Mouse (Mus musculus) bone marrow, adult 2 months (tissue): ENCODE measurements at regions not wholly inside any gene's neighbourhood (a gene's known extent, or its start where the extent isn't known, plus 50 kb on each side); places are given as distances from the start of the nearest gene placed in this dataset.

Experiments used
- H3K27ac ChIP-seq: fragments of 200-500 bp; 2 replicates; pipeline ENCODE4 v1.5.1; 2012; ENCODE audit warnings: low read depth, mild to moderate bottlenecking, control low read depth, inconsistent platforms, low read length; ENCODE audit not compliant: control insufficient read depth, poor library complexity, insufficient read depth
- H3K4me1 ChIP-seq: fragments of 200-500 bp; 2 replicates; pipeline ENCODE4 v1.6.1; 2011; ENCODE audit warnings: low read length; ENCODE audit not compliant: control insufficient read depth, insufficient read depth
- H3K4me3 ChIP-seq: fragments of 200-500 bp; replicated peaks from 2 replicates; pipeline ENCODE3; 2011; ENCODE audit warnings: mild to moderate bottlenecking, low read depth, low read length, control low read depth; ENCODE audit not compliant: control insufficient read depth
- CTCF ChIP-seq: fragments of 200-500 bp; IDR thresholded peaks from 2 replicates; pipeline ENCODE4 v1.5.1; 2011; ENCODE audit warnings: low read length, control low read depth; ENCODE audit not compliant: control insufficient read depth, insufficient read depth
- POLR2A ChIP-seq: fragments of 200-500 bp; IDR thresholded peaks from 2 replicates; pipeline ENCODE4 v1.6.1; 2011; ENCODE audit warnings: low read depth, mild to moderate bottlenecking, control low read depth, low read length, borderline replicate concordance; ENCODE audit not compliant: control insufficient read depth
- WGBS: fragments of 180-500 bp; shearing (Covaris S2); methylation state at CpG from one replicate; pipeline ENCODE4 v1.1.7; 2018; 5-methylcytosine and 5-hydroxymethylcytosine counted together

GRCm38 (mm10) chr8:115856816-115857215, 149.2 kb upstream of the Maf start:
- no peaks in the 10 kb centered on the region for H3K4me1 ChIP-seq
- 85% methylated on average over 10 of the region's 10 CpGs for WGBS
- TF ChIP-seq CTCF (no peak), POLR2A (no peak)
- H3K4me3 ChIP-seq = no peak overlapping the region
- no peak overlapping the region for H3K27ac ChIP-seq

GRCm38 (mm10) chr8:115855934-115856629, 148.5 kb upstream of the Maf start:
- TF ChIP-seq CTCF (no peak), POLR2A (no peak)
- Histone ChIP-seq H3K27ac (no peak overlapping the region), H3K4me1 (no peaks in the 10 kb centered on the region), H3K4me3 (no peak overlapping the region)
- WGBS = 76% methylated on average over 8 of the region's 8 CpGs

DNA sequence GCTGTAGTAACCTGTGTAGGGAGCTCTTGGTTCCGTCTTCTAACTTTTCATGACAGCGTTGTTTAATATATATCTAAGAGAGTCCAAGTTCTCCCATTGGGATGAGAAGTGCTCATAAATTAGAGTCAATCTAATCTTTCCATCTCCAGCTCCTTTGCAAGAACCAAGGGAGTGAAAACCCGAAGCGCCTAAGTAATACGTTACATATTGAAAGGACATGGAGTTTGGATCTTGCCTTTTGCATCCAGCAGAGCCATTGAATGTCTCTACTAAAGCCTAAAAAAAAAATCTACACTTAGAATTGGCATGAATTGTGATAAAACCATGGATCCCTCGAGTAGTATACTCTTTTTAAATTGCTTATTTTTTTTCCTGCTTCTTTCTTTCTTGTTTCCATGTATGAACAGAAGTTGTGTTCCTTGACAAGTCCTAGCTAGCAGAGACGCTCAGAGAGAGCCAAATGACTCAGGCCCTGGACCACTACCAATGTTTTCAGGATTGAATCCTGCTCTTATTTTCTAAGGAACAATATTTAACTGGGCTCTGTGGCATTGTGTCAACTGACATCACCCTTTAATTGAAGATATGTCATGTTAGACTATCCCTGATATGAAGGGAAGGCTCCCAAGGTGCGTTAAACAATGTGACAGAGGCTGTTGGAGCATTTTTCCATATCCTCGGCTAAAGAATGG, 146.8 kb upstream of the Maf start:
- no peak overlapping the region for H3K4me3 ChIP-seq
- TF ChIP-seq POLR2A = no peak
- TF ChIP-seq CTCF = no peak
- H3K27ac ChIP-seq = no peak overlapping the region
- WGBS = 80% methylated on average over 9 of the region's 9 CpGs
- H3K4me1 ChIP-seq = no peaks in the 10 kb centered on the region

GRCm38 (mm10) chr8:115850552-115850951, 143.0 kb upstream of the Maf start:
- no peak for TF ChIP-seq CTCF
- TF ChIP-seq POLR2A = no peak
- Histone ChIP-seq H3K4me3 (no peak overlapping the region), H3K27ac (no peak overlapping the region), H3K4me1 (no peaks in the 10 kb centered on the region)
- 75% methylated on average over 1 of the region's 1 CpGs for WGBS

DNA sequence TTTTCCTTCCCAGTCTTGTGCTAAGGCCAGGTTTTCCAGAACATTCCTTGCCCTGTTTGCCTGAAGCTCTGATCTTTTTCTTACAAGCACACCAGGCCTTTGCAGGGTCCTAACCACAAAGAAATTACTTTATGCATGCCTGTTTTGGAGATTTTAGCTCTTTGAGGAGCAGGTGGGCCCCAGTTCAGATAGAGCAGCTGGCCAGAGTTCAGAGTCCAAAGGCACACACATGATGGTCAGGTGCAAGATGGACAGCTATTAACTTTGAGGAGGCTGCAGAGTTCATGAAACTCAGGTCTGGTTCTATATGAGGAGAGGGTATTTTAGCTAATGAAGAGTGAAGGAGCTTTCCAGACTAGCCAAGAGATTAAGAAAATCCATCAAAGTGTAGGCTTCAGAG, 125.8 kb upstream of the Maf start:
- TF ChIP-seq CTCF = no peak
- TF ChIP-seq POLR2A = no peak
- Histone ChIP-seq H3K4me3 (no peak overlapping the region), H3K4me1 (no peaks in the 10 kb centered on the region; the same call in 1 of the 2 replicates), H3K27ac (no peak overlapping the region)

DNA sequence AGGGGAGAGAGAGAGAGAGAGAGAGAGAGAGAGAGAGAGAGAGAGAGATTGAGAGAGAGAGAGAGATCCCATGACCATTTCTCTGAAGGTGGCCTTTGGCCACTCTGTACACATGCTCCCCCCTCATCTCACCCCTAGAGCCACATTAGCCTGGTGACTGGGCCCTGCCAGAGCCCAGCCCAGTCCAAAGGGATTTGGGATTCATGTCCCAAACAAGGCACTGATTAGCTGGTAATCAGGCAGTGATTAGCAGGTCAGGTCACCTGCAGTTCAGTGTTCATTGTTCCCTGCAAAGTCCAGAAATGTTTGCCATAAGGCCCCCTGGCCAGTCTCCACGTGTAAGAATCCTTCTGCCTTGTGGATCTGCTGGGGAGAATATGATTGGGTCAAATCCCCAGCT, 124.1 kb upstream of the Maf start:
- no peak for TF ChIP-seq CTCF
- no peak for TF ChIP-seq POLR2A

DNA sequence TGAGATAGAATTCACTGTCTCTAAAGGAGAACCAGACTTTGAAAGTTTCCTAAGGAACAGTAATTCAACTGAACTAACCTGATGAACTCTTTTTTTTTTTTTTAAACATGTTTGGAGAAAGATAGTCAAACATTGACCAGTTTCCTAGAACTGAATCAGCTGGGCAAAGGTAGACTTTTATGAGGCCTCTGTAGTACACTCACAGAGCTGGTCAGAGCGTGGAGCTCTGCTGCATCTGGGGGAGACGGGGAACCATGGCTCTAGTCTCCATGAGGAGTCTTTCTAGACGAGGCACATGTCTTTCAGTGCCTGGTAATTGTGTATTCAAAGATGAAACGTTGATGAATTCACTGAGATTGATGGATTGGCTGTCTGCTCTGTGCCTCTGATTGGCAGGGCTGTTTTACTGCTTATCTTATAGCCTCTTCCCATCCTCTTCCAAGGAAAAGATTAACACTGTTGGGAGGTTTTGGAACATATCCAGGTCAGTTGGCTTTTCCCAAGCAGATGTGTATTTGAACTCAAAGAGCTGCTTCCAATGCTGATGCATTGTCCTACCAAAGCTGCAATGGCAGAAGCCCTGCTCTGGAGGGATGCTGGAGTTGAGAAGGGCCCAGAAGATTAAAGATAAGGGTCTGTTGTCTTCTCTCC, 122.5 kb upstream of the Maf start:
- 65% methylated on average over 4 of the region's 4 CpGs for WGBS
- H3K4me1 ChIP-seq = no peaks in the 10 kb centered on the region
- H3K27ac ChIP-seq = no peak overlapping the region
- no peak overlapping the region for H3K4me3 ChIP-seq
- TF ChIP-seq POLR2A (no peak), CTCF (no peak)

More for the DNA sequence above, 124.1 kb upstream of the Maf start:
- Histone ChIP-seq H3K4me3 (no peak overlapping the region), H3K27ac (no peak overlapping the region), H3K4me1 (no peaks in the 10 kb centered on the region)
- WGBS = 45% methylated on average over 1 of the region's 1 CpGs

GRCm38 (mm10) chr8:115826516-115826915, 118.9 kb upstream of the Maf start:
- 18% methylated on average over 3 of the region's 3 CpGs for WGBS
- TF ChIP-seq POLR2A (no peak), CTCF (no peak)
- Histone ChIP-seq H3K4me3 (no peak overlapping the region), H3K4me1 (no peaks in the 10 kb centered on the region), H3K27ac (no peak overlapping the region)
